Mouse (Mus musculus) urinary bladder, postnatal 36 days (tissue): ENCODE measurements at regions not wholly inside any gene's neighbourhood (a gene's known extent, or its start where the extent isn't known, plus 50 kb on each side); places are given as distances from the start of the nearest gene placed in this dataset.
A peak's percentile ranks its signal among the peaks of the same experiment; 100 is the strongest.

Experiments used
- DNase-seq, 2 experiments: peaks; one replicate each; pipeline ENCODE4 v3.0.0; 2022; ENCODE audit warnings: low spot score in 2 of 2, mixed read lengths in 1 of 2

GRCm38 (mm10) chr2:94590494-94590893 lies 152.6 kb upstream of the Api5 start:
- no peak for DNase-seq

- DNase-seq, result no peak
These were observed 149.3 kb upstream of the Api5 start for GRCm38 (mm10) chr2:94587255-94587654.

GRCm38 (mm10) chr2:94571646-94572045 lies 133.7 kb upstream of the Api5 start:
- DNase-seq, result no peak

- DNase-seq, result no peak
These were observed 103.4 kb upstream of the Api5 start for GRCm38 (mm10) chr2:94541230-94541905.

GRCm38 (mm10) chr2:94536631-94537030 lies 98.7 kb upstream of the Api5 start:
- DNase-seq, result no peak

GRCm38 (mm10) chr2:94531175-94531574 lies 93.2 kb upstream of the Api5 start:
- DNase-seq, result no peak

- DNase-seq, result peak in 1 of 2 experiments; percentile 6
These were observed 86.6 kb upstream of the Api5 start for GRCm38 (mm10) chr2:94524536-94524935.

DNA sequence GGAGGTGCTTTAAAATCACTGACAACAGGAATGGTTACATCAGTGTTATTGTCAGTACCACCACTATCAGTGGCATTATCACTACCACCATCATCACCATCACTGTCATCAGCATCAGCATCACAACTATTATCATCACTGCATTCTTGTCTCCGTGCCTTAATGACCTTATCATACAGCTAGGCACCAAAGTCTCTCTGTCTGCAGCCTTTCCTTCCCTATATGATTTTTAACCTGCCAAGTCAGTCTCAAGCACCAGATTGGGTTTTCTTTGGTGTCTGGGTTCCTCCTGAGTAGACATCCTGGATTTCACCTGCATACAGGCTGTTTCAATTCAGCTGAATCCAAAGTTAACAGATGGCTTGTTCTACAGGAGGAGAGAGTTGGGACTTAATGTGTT lies 78.9 kb upstream of the Api5 start:
- no peak for DNase-seq

DNA sequence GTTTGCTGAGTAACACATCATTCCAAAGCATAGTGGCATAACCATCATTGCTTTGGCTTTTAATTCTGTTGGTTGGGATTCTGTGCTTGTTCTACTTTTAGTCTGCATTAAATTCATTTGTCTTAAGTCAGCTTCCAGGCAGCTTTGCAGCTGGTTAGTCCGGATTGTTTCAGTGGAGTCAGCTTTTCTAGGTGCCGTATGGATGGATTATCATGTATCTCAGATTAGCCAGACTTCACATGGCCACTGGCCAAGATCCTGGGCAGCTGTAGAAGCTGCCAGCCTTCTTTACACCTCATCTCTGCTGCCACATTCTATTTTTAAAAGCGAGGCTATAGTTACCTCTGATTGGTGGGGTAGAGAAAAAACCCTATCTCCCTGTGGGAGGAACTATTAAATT lies 74.1 kb upstream of the Api5 start:
- DNase-seq, result no peak

DNA sequence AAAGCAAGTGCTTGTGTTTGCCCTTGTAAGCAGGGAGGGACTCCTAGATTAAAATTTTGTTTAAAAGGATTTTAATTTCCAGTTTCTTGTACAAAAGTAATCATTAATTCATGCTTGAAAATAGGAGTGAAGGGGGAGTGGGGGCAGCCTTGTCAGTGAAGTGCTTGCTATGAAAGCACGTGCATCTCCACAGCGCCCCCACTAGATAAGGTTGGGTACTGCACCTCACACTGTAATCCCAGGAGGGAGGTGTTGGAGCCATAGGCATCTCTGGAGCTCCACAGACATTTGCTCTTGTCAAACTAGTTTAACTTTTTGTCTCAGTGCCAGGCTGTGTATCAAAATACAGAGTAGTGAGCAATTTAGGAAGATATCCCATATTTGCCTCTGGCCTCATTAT lies 62.7 kb upstream of the Api5 start:
- no peak for DNase-seq

GRCm38 (mm10) chr2:94498516-94498915 lies 60.6 kb upstream of the Api5 start:
- no peak for DNase-seq
